ENCODE assay signal across 8 mouse cellular contexts in genomic region chrX:134686267-134686666, GRCm38 (mm10). TPM values are rescaled to one million over a fixed set of nuclear protein-coding genes. Genes with fewer than 3 reads are reported as not detected.
DNase-seq lines count a peak whose midpoint lies in the region; ATAC-seq and TF ChIP-seq lines count a peak whose summit lies in the region.

Gene Armcx4 (plus strand): TSS chrX:134686519.

- ATAC-seq in heart, embryonic 13.5 days (ENCODE audit: extremely low read depth, insufficient number of reproducible peaks, low FRiP score, low TSS enrichment): peak; percentile 82
- peak; percentile 95 for ATAC-seq in kidney, embryonic 15.5 days (replicated peaks; ENCODE audit: low FRiP score)
- peak; percentile 93 for ATAC-seq in limb, embryonic 14.5 days (ENCODE audit: low FRiP score, low read depth)
- peak; percentile 98 for ATAC-seq in midbrain, embryonic 15.5 days (replicated peaks)
- peak; percentile 92 for ATAC-seq in stomach, embryonic 14.5 days (ENCODE audit: insufficient number of reproducible peaks, insufficient read depth, low FRiP score, low read depth)

- TF ChIP-seq POLR2A in limb, embryonic 14.5 days (IDR thresholded peaks at IDR 0.05; ENCODE audit: borderline replicate concordance, extremely low read depth, insufficient read depth, insufficient read length): no peak

- H3K4me3 ChIP-seq in forebrain, embryonic 10.5 days: peak within 1 kb of the TSS; percentile 65
- peak within 1 kb of the TSS; percentile 61 for H3K4me3 ChIP-seq in heart, embryonic 13.5 days
- H3K4me3 ChIP-seq in kidney, embryonic 15.5 days (replicated peaks): peak within 1 kb of the TSS; percentile 59
- peak within 1 kb of the TSS; percentile 54 for H3K4me3 ChIP-seq in limb, embryonic 14.5 days (replicated peaks; ENCODE audit: low read length)
- H3K4me3 ChIP-seq in midbrain, embryonic 15.5 days: peak within 1 kb of the TSS; percentile 57
- peak within 1 kb of the TSS; percentile 47 for H3K4me3 ChIP-seq in stomach, embryonic 14.5 days (ENCODE audit: low read depth, low read length)

- H3K9ac ChIP-seq in heart, embryonic 13.5 days: peak within 1 kb of the TSS; percentile 85
- peak within 1 kb of the TSS; percentile 55 for H3K9ac ChIP-seq in kidney, embryonic 15.5 days
- H3K9ac ChIP-seq in limb, embryonic 14.5 days (ENCODE audit: low read depth, low read length, severe bottlenecking): peak within 1 kb of the TSS; percentile 76
- H3K9ac ChIP-seq in midbrain, embryonic 15.5 days: peak within 1 kb of the TSS; percentile 64
- peak within 1 kb of the TSS; percentile 60 for H3K9ac ChIP-seq in stomach, embryonic 14.5 days (replicated peaks; ENCODE audit: low read depth, low read length)

- DNase-seq in CD8-positive naive resting alpha-beta T cell, adult 2 months (ENCODE audit: low read depth in 2 of 2, low spot score in 2 of 2): peak; percentile 5 to 8
- DNase-seq in brain, adult 2 months (ENCODE audit: low read depth, low spot score): peak; percentile 90
- DNase-seq in forebrain, embryonic 10.5 days (ENCODE audit: extremely low spot score, low spot score): peak; percentile 81
- peak; percentile 78 for DNase-seq in limb, embryonic 14.5 days (ENCODE audit: low spot score)

- H3K4me2 ChIP-seq in heart, embryonic 13.5 days: peak within 1 kb of the TSS; percentile 68
- H3K4me2 ChIP-seq in kidney, embryonic 15.5 days: peak within 1 kb of the TSS; percentile 54
- H3K4me2 ChIP-seq in limb, embryonic 14.5 days (replicated peaks; ENCODE audit: low read depth, low read length, severe bottlenecking): peak within 1 kb of the TSS; percentile 47
- H3K4me2 ChIP-seq in midbrain, embryonic 15.5 days: peak within 1 kb of the TSS; percentile 60
- peak within 1 kb of the TSS; percentile 40 for H3K4me2 ChIP-seq in stomach, embryonic 14.5 days (replicated peaks; ENCODE audit: low read depth, low read length)

- peak within 1 kb of the TSS; percentile 93 for H3K27ac ChIP-seq in forebrain, embryonic 10.5 days
- peak within 1 kb of the TSS; percentile 92 for H3K27ac ChIP-seq in heart, embryonic 13.5 days (replicated peaks)
- peak within 1 kb of the TSS; percentile 91 for H3K27ac ChIP-seq in kidney, embryonic 15.5 days
- peak within 1 kb of the TSS; percentile 84 for H3K27ac ChIP-seq in limb, embryonic 14.5 days (replicated peaks; ENCODE audit: low read depth, low read length)
- peak within 1 kb of the TSS; percentile 93 for H3K27ac ChIP-seq in midbrain, embryonic 15.5 days
- H3K27ac ChIP-seq in stomach, embryonic 14.5 days (ENCODE audit: low read length): peak within 1 kb of the TSS; percentile 82

- H3K9me3 ChIP-seq in forebrain, embryonic 10.5 days: no peaks in the 10 kb centered on the region
- H3K9me3 ChIP-seq in heart, embryonic 13.5 days: no peaks in the 10 kb centered on the region
- H3K9me3 ChIP-seq in kidney, embryonic 15.5 days (replicated peaks): no peaks in the 10 kb centered on the region
- no peaks in the 10 kb centered on the region for H3K9me3 ChIP-seq in limb, embryonic 14.5 days (ENCODE audit: control insufficient read depth, low read length)
- no peaks in the 10 kb centered on the region for H3K9me3 ChIP-seq in midbrain, embryonic 15.5 days
- no peaks in the 10 kb centered on the region for H3K9me3 ChIP-seq in stomach, embryonic 14.5 days (ENCODE audit: control insufficient read depth, low read depth, low read length)

- peaks cover 16% of the 10 kb centered on the region for H3K4me1 ChIP-seq in forebrain, embryonic 10.5 days
- peaks cover 13% of the 10 kb centered on the region; the same call in 1 of the 2 replicates for H3K4me1 ChIP-seq in heart, embryonic 13.5 days
- H3K4me1 ChIP-seq in kidney, embryonic 15.5 days: peaks cover 10% of the 10 kb centered on the region
- H3K4me1 ChIP-seq in limb, embryonic 14.5 days (ENCODE audit: control insufficient read depth, insufficient read depth, low read length): no peaks in the 10 kb centered on the region
- peaks cover 4% of the 10 kb centered on the region; the same call in 1 of the 2 replicates for H3K4me1 ChIP-seq in midbrain, embryonic 15.5 days
- no peaks in the 10 kb centered on the region for H3K4me1 ChIP-seq in stomach, embryonic 14.5 days (ENCODE audit: control insufficient read depth, insufficient read depth, low read length)

- peaks cover 69% of the 10 kb centered on the region for H3K27me3 ChIP-seq in forebrain, embryonic 10.5 days (ENCODE audit: poor library complexity, severe bottlenecking)
- no peaks in the 10 kb centered on the region for H3K27me3 ChIP-seq in heart, embryonic 13.5 days (replicated peaks)
- H3K27me3 ChIP-seq in kidney, embryonic 15.5 days: peaks cover 19% of the 10 kb centered on the region
- no peaks in the 10 kb centered on the region for H3K27me3 ChIP-seq in limb, embryonic 14.5 days (ENCODE audit: control insufficient read depth, insufficient read depth, low read length)
- no peaks in the 10 kb centered on the region for H3K27me3 ChIP-seq in midbrain, embryonic 15.5 days (replicated peaks)
- no peaks in the 10 kb centered on the region for H3K27me3 ChIP-seq in stomach, embryonic 14.5 days (ENCODE audit: control insufficient read depth, insufficient read depth, low read length)

- 17% methylated on average over 33 of the region's 33 CpGs for WGBS in forebrain, embryonic 10.5 days
- WGBS in heart, embryonic 13.5 days: 11% methylated on average over 33 of the region's 33 CpGs
- 15% methylated on average over 32 of the region's 33 CpGs for WGBS in kidney, embryonic 15.5 days
- WGBS in limb, embryonic 14.5 days: 20% methylated on average over 24 of the region's 33 CpGs
- WGBS in midbrain, embryonic 15.5 days: 26% methylated on average over 25 of the region's 33 CpGs
- WGBS in stomach, embryonic 14.5 days: 17% methylated on average over 32 of the region's 33 CpGs

- peaks cover 34% of the 10 kb centered on the region for H3K36me3 ChIP-seq in forebrain, embryonic 10.5 days (replicated peaks)
- H3K36me3 ChIP-seq in heart, embryonic 13.5 days: peaks cover 31% of the 10 kb centered on the region
- H3K36me3 ChIP-seq in kidney, embryonic 15.5 days: peaks cover 30% of the 10 kb centered on the region
- H3K36me3 ChIP-seq in limb, embryonic 14.5 days (ENCODE audit: control insufficient read depth, insufficient read depth, low read length): peaks cover 23% of the 10 kb centered on the region
- H3K36me3 ChIP-seq in midbrain, embryonic 15.5 days (replicated peaks): 0 out of 2 replicates have a peak, but pooled peaks cover 16% of the 10 kb centered on the region
- peaks cover 13% of the 10 kb centered on the region for H3K36me3 ChIP-seq in stomach, embryonic 14.5 days (ENCODE audit: control insufficient read depth, insufficient read depth, low read length)

RNA-seq across cellular contexts. Expression of gene Armcx4, which starts in this region (rescaled TPM):
- 7.7 and 7.9 TPM in 2 replicates for polyA plus RNA-seq in forebrain, embryonic 10.5 days (2016; fragmentation: Nextera tagmentation; extraction: Ambion mirVana)
- polyA plus RNA-seq in heart, embryonic 13.5 days (2015; fragmentation: Nextera tagmentation; extraction: Ambion mirVana): 4.1 TPM in 2 replicates
- polyA plus RNA-seq in kidney, embryonic 15.5 days (2015; fragmentation: Nextera tagmentation; extraction: Ambion mirVana): 4.5 and 4.6 TPM in 2 replicates
- 22.3 and 30.9 TPM in 2 replicates for polyA plus RNA-seq in limb, embryonic 14.5 days (2012; rRNA removed)
- 7.1 TPM in 2 replicates for polyA plus RNA-seq in limb, embryonic 14.5 days (2014; fragmentation: Nextera tagmentation; extraction: Ambion mirVana)
- 6.8 and 7.0 TPM in 2 replicates for polyA plus RNA-seq in midbrain, embryonic 15.5 days (2015; fragmentation: Nextera tagmentation; extraction: Ambion mirVana)
- polyA plus RNA-seq in stomach, embryonic 14.5 days (2014; fragmentation: Nextera tagmentation; extraction: Ambion mirVana): 5.8 and 6.1 TPM in 2 replicates

Comparison
In these comparisons a context has a peak if more than half of its experiments do, and no peak if none do; other contexts are left out.
1. Peak in every context shown above with its lines: DNase-seq, ATAC-seq, H3K4me3 ChIP-seq and H3K27ac ChIP-seq.
2. DNase-seq: peak in every context shown above with its lines; median percentile 90 in brain, adult 2 months; 81 in forebrain, embryonic 10.5 days; 78 in limb, embryonic 14.5 days; 6 in CD8-positive naive resting alpha-beta T cell, adult 2 months.